Mouse (Mus musculus): Measurements from ENCODE around the gene Mtln. TPM values are rescaled to one million over a fixed set of nuclear protein-coding genes. Genes with fewer than 3 reads are reported as not detected.

Gene Mtln
- 30.6 and 31.7 TPM in 2 replicates for polyA plus RNA-seq (2016; fragmentation: Nextera tagmentation; extraction: Ambion mirVana)

DNA sequence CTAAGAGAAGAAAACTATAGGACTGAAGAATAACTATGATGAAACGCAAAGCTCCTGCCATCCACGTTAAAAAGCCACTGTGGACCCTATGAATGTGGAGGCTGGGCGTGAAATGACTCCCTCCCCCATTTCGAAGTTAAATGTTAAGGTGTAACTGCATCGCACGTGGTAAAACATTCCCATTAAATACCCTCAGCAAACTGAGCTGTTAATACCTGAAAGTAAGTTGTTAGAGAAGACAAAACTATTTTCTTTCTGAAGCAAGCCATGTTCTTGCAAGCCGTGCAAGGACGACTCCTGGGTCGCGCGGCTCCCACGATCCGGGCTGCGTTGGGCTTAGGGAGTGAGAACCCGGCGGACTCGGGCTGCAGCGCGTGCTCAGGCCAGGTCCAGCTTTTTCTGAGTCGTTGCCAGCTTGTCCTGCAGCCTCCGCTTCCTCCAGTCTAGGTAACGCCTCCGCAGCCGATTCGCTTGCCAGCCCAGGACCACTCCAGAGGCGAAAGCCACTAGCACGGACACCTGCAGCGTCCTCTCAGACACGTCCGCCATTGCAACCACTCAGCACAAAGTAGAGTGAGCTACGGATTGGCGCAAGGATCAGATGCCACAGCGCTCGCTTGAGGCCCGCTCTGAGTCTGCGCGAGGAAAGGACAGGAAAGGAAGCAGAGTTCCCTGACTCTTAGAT lies at the start of gene Mtln:
TSS of gene Mtln (minus strand) at position 570 of the 685 bp plus-strand sequence.
- Histone ChIP-seq H3K27me3 (no peaks in the 10 kb centered on the region), H3K4me2 (replicated peaks) (peak within 1 kb of the TSS; percentile 64), H3K4me1 (peaks cover 29% of the 10 kb centered on the region), H3K27ac (replicated peaks) (peak within 1 kb of the TSS; percentile 85), H3K9me3 (no peaks in the 10 kb centered on the region), H3K9ac (replicated peaks) (peak within 1 kb of the TSS; percentile 80), H3K36me3 (no peaks in the 10 kb centered on the region), H3K4me3 (peak within 1 kb of the TSS; percentile 77)
- peak; percentile 93 for ATAC-seq (ENCODE audit: low FRiP score, low read depth)
- WGBS: 1% methylated on average over 37 of the region's 37 CpGs

- 66% methylated on average over 1 of the region's 1 CpGs for WGBS
- Histone ChIP-seq H3K9me3 (no peaks in the 10 kb centered on the region), H3K4me2 (replicated peaks) (no peak overlapping the region), H3K4me1 (peaks cover 7% of the 10 kb centered on the region; the same call in 1 of the 2 replicates), H3K9ac (replicated peaks) (no peak overlapping the region), H3K36me3 (no peaks in the 10 kb centered on the region), H3K4me3 (no peak overlapping the region), H3K27ac (replicated peaks) (no peak overlapping the region), H3K27me3 (peaks cover 28% of the 10 kb centered on the region)
- ATAC-seq (ENCODE audit: low FRiP score, low read depth): no peak
These were observed 49.1 kb upstream of the Mtln start for GRCm38 (mm10) chr2:127841402-127841801.

- H3K4me1 ChIP-seq: peaks cover 7% of the 10 kb centered on the region; the same call in 1 of the 2 replicates
- H3K9me3 ChIP-seq: no peaks in the 10 kb centered on the region
- H3K4me3 ChIP-seq: no peak overlapping the region
- peaks cover 31% of the 10 kb centered on the region for H3K27me3 ChIP-seq
- no peak overlapping the region for H3K27ac ChIP-seq (replicated peaks)
- ATAC-seq (ENCODE audit: low FRiP score, low read depth): no peak
- H3K4me2 ChIP-seq (replicated peaks): no peak overlapping the region
- H3K36me3 ChIP-seq: no peaks in the 10 kb centered on the region
- 9% methylated on average over 11 of the region's 11 CpGs for WGBS
- no peak overlapping the region for H3K9ac ChIP-seq (replicated peaks)
These were observed 47.1 kb upstream of the Mtln start for GRCm38 (mm10) chr2:127839425-127839824.

- WGBS: 82% methylated on average over 7 of the region's 7 CpGs
- no peak for ATAC-seq (ENCODE audit: low FRiP score, low read depth)
- no peak within 1 kb of the TSS for H3K9ac ChIP-seq (replicated peaks)
- no peak within 1 kb of the TSS for H3K4me3 ChIP-seq
- H3K27me3 ChIP-seq: peaks cover 37% of the 10 kb centered on the region
- H3K4me2 ChIP-seq (replicated peaks): no peak within 1 kb of the TSS
- no peaks in the 10 kb centered on the region for H3K9me3 ChIP-seq
- peaks cover 7% of the 10 kb centered on the region; the same call in 1 of the 2 replicates for H3K4me1 ChIP-seq
- no peak within 1 kb of the TSS for H3K27ac ChIP-seq (replicated peaks)
- H3K36me3 ChIP-seq: no peaks in the 10 kb centered on the region
These were observed 46.3 kb upstream of the Mtln start, which contains the start of gene Acoxl for GRCm38 (mm10) chr2:127838576-127838975. Gene Acoxl, plus strand, starts transcription at chr2:127838876.

DNA sequence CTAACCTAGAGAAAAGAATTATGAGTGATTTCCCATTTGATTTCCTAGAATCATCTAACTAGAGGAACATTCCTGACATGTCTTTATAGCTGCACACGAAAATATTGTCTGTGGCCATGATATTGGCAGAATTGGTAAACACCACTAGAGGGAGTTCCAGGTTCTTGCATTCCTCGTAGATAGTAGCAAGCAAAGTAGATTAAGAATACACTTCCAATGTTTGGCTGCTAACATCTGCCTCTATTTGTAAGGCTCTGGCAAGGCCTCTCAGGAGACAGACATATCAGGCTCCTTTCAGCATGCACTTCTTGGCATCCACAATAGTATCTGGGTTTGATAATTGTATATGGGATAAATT lies 40.5 kb upstream of the Mtln start:
- ATAC-seq (ENCODE audit: low FRiP score, low read depth): no peak
- no peak overlapping the region for H3K9ac ChIP-seq (replicated peaks)
- H3K4me1 ChIP-seq: peaks cover 15% of the 10 kb centered on the region
- no peak overlapping the region for H3K4me3 ChIP-seq
- H3K27me3 ChIP-seq: peaks cover 9% of the 10 kb centered on the region; the same call in 1 of the 2 replicates
- WGBS: 23% methylated on average over 2 of the region's 2 CpGs
- H3K4me2 ChIP-seq (replicated peaks): no peak overlapping the region
- H3K27ac ChIP-seq (replicated peaks): no peak overlapping the region
- no peaks in the 10 kb centered on the region for H3K36me3 ChIP-seq
- H3K9me3 ChIP-seq: no peaks in the 10 kb centered on the region

DNA sequence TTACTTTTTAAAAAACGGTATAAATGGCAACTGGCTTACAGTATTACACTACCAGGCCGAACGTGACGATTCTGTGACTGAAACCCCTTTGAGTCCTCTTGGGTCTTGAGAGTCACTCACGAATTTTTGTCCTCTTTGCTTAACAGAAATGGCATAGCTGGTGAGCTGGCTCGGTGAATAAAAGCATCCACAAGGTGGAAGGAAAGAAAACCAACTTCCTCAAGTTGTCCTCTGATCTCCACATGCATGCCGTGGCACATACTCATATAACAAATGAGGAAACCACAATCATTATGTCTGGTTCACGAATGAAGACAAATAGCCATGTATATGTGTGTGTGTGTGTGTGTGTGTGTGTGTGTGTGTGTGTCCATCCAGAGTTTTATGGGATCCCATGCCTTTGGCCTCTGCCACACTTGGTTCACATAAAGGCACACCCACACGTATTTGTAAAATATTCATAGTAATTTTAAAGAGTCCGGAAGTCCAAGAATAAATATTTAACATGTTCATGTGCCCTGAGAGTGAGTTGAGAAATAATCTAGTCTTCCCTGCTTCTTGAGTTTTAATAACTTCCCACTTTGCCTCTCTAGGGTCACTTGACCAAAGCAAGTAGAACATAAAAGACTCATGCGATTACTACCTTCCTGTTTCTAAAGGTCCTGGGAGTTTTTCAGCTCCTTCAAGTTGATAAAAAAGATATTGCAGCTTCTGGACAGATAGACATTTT lies 40.0 kb upstream of the Mtln start:
- no peak; the same call in 1 of the 2 replicates for ATAC-seq (ENCODE audit: low FRiP score, low read depth)

GRCm38 (mm10) chr2:127831401-127832102 lies 39.3 kb upstream of the Mtln start, which contains the start of gene Bub1:
Gene Bub1, minus strand, starts transcription at chr2:127831865.
- Histone ChIP-seq H3K9ac (replicated peaks) (peak within 1 kb of the TSS; percentile 62), H3K36me3 (peaks cover 5% of the 10 kb centered on the region; the same call in 1 of the 2 replicates), H3K4me3 (peak within 1 kb of the TSS; percentile 69), H3K27me3 (peaks cover 9% of the 10 kb centered on the region; the same call in 1 of the 2 replicates), H3K4me1 (peaks cover 15% of the 10 kb centered on the region), H3K27ac (replicated peaks) (no peak within 1 kb of the TSS), H3K4me2 (replicated peaks) (peak within 1 kb of the TSS; percentile 79), H3K9me3 (no peaks in the 10 kb centered on the region)
- peak; percentile 98 for ATAC-seq (ENCODE audit: low FRiP score, low read depth)
- WGBS: under 1% methylated on average over 49 of the region's 56 CpGs

More for the DNA sequence above, 40.0 kb upstream of the Mtln start:
- no peaks in the 10 kb centered on the region for H3K9me3 ChIP-seq
- H3K4me1 ChIP-seq: peaks cover 15% of the 10 kb centered on the region
- peaks cover 9% of the 10 kb centered on the region; the same call in 1 of the 2 replicates for H3K27me3 ChIP-seq
- peak overlapping the region; percentile 79 for H3K4me2 ChIP-seq (replicated peaks)
- peak overlapping the region; percentile 31; the same call in 1 of the 2 replicates for H3K9ac ChIP-seq (replicated peaks)
- H3K27ac ChIP-seq (replicated peaks): no peak overlapping the region
- peaks cover under 1% of the 10 kb centered on the region; the same call in 1 of the 2 replicates for H3K36me3 ChIP-seq
- WGBS: 42% methylated on average over 11 of the region's 11 CpGs
- peak overlapping the region; percentile 69 for H3K4me3 ChIP-seq

DNA sequence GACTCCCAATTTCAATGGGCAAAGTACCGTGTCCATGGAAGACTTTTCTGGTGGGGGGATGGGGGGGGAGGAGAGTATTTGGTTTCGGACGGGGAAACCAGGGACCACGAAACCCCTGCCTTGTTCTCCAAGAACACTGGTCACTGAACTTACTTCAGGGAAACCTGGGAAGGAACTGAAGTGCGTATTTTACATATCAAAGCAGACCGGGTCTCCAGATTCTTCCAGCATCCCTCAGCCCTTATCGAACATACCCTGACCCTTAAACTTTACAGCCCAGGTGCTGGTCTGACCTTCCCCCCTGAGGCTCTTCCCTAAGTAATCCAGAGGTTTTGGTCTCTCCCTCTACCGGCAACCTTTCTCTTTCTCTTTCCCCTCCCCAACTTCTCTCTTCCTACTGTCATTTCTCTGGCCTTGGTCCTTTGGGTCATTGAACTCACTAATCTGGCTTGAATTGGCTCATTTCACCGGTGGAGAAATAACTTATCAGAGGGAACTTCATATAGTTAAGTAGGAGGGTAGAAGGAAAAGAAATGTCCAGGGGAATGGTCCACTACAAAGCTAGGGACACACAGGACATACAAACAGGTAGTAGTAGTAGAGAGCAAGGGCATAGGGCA lies 2.5 kb downstream of the Mtln start:
- no peaks in the 10 kb centered on the region for H3K27me3 ChIP-seq
- ATAC-seq (ENCODE audit: low FRiP score, low read depth): no peak
- no peaks in the 10 kb centered on the region for H3K36me3 ChIP-seq
- peaks cover 29% of the 10 kb centered on the region for H3K4me1 ChIP-seq
- peak overlapping the region; percentile 72 for H3K4me3 ChIP-seq
- peak overlapping the region; percentile 72; the same call in 1 of the 2 replicates for H3K9ac ChIP-seq (replicated peaks)
- WGBS: 23% methylated on average over 9 of the region's 9 CpGs
- H3K9me3 ChIP-seq: no peaks in the 10 kb centered on the region
- peak overlapping the region; percentile 74 for H3K4me2 ChIP-seq (replicated peaks)
- no peak overlapping the region for H3K27ac ChIP-seq (replicated peaks)

GRCm38 (mm10) chr2:127789138-127789537 lies 3.1 kb downstream of the Mtln start:
- peak overlapping the region; percentile 26; the same call in 1 of the 2 replicates for H3K27ac ChIP-seq (replicated peaks)
- no peaks in the 10 kb centered on the region for H3K27me3 ChIP-seq
- ATAC-seq (ENCODE audit: low FRiP score, low read depth): 0 out of 2 replicates have a peak, but pooled peaks have one; percentile 32
- peaks cover 29% of the 10 kb centered on the region for H3K4me1 ChIP-seq
- WGBS: 6% methylated on average over 11 of the region's 11 CpGs
- H3K4me3 ChIP-seq: peak overlapping the region; percentile 72
- H3K9ac ChIP-seq (replicated peaks): peak overlapping the region; percentile 72
- H3K4me2 ChIP-seq (replicated peaks): peak overlapping the region; percentile 74
- H3K36me3 ChIP-seq: no peaks in the 10 kb centered on the region
- no peaks in the 10 kb centered on the region for H3K9me3 ChIP-seq

DNA sequence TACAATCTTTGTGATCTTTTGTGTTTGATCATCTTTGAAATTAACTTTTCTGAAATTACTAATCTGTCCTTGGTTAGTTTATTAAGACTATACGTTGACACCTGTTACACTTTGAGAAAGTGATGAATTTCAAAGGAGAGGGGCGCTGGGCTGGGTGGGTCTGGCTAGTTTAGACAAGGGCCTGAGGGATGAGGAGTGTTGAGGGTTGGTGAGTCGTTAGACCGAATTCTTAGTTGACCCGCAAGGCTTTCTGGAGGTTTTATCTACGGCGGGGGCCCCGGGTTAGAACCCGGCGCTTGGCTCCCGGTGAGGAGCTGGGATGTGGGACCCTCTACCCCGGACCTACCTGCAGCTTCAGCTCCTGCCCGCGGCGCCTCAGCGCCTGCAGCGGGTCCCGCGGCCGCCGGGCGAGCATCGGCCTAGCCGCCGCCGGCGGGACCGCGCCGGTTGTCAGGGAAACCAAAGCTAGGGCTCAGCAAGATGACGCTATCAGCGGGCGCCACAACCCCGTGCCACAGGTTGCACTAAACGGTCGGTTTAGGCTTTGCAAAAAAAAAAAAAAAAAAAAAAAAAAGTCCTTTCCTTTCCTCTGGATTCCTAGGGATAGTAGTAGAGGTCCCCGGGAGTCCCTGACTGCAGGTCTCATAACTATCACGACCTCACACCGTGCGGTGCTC lies 3.7 kb downstream of the Mtln start, which contains the start of gene Nphp1:
TSS of gene Nphp1 (minus strand) at position 458 of the 677 bp plus-strand sequence.
- ATAC-seq (ENCODE audit: low FRiP score, low read depth): peak; percentile 79
- no peaks in the 10 kb centered on the region for H3K9me3 ChIP-seq
- H3K4me3 ChIP-seq: peak within 1 kb of the TSS; percentile 72
- H3K27me3 ChIP-seq: no peaks in the 10 kb centered on the region
- peak within 1 kb of the TSS; percentile 52; the same call in 1 of the 2 replicates for H3K27ac ChIP-seq (replicated peaks)
- peaks cover 29% of the 10 kb centered on the region for H3K4me1 ChIP-seq
- no peaks in the 10 kb centered on the region for H3K36me3 ChIP-seq
- peak within 1 kb of the TSS; percentile 74 for H3K4me2 ChIP-seq (replicated peaks)
- WGBS: under 1% methylated on average over 40 of the region's 40 CpGs
- peak within 1 kb of the TSS; percentile 72 for H3K9ac ChIP-seq (replicated peaks)

DNA sequence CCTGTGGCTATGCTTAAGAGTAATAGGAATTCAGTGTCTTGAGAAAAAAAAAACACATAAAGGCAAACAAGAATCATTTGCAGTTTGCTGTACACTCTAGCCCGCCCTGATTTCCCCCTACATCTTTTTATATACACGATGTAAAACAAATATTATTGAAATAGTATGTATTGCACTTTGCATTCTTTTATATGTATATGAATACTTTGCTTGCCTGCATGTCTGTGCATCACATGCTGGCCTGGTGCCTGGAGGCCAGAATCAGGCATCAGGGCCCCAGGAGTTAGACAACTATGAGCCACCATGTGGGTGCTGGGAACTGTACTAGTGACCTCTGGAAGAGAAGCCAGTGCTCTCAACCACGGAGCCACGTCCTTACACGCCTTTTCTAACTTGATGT lies 5.1 kb downstream of the Mtln start:
- Histone ChIP-seq H3K27me3 (no peaks in the 10 kb centered on the region), H3K9ac (replicated peaks) (no peak overlapping the region), H3K27ac (replicated peaks) (no peak overlapping the region), H3K4me2 (replicated peaks) (no peak overlapping the region), H3K4me3 (no peak overlapping the region), H3K9me3 (no peaks in the 10 kb centered on the region), H3K36me3 (no peaks in the 10 kb centered on the region), H3K4me1 (peaks cover 29% of the 10 kb centered on the region)
- ATAC-seq (ENCODE audit: low FRiP score, low read depth): no peak
- 93% methylated on average over 5 of the region's 5 CpGs for WGBS

All from midbrain, embryonic 12.5 days (tissue).